Mouse (Mus musculus) stomach, postnatal 0 days (tissue): ENCODE measurements around the gene Mrpl47.

ENCODE experiments used
- CTCF ChIP-seq: IDR thresholded peaks from 2 replicates; pipeline ENCODE4 v1.5.1; 2016; ENCODE audit warnings: antibody characterized with exemption, low read depth, mild to moderate bottlenecking, moderate library complexity
- EP300 ChIP-seq: optimal IDR thresholded peaks from 2 replicates; pipeline ENCODE3; 2016; ENCODE audit warnings: antibody characterized with exemption

- no peak for TF ChIP-seq CTCF
- no peak for TF ChIP-seq EP300
Measured at GRCm38 (mm10) chr3:32742276-32742780, 4.9 kb upstream of the Mrpl47 start.
